Mouse (Mus musculus) liver, postnatal 0 days (tissue): ENCODE data around the gene Pus7.
A peak's percentile ranks its signal among the peaks of the same experiment; 100 is the strongest.

Experiments used
- CTCF ChIP-seq: sonication (generic); IDR thresholded peaks from 2 replicates; pipeline ENCODE4 v1.5.1; 2016; ENCODE audit warnings: antibody characterized with exemption, low read depth
- EP300 ChIP-seq: IDR thresholded peaks from 2 replicates; pipeline ENCODE4 v1.6.1; 2016; ENCODE audit warnings: antibody characterized with exemption, low read depth, mild to moderate bottlenecking

DNA sequence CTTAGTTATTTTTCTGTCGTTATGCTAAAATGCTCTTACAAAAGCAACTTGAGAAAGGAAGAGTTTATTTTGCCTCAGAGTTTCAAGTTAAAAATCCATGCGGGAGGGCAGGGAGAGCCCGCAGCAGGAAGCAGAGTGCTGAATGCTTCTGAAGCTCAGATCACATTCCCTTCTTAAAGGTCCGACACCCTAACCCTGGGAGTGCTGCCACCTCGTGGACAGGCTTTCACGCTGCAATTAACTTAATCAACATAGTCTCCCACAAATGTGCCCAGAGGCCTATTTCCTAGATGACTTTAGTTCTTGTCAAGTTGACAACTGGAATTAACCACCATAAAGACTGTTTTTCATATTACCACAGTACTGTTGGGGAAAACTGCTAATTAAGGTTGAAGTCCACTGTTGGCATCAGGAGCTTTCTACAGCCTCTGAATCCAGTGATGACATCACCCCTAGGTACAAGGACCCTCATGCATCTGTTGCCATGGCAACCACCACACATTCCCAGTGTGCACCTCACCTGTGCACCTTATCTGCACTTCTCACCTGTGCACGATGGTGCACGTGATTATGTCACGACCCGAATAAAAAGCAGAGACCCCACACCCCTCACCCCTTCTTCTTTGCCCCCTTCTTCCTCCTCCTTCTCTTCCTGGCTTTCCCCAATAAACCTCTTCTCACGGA lies 43.0 kb upstream of the Pus7 start:
- TF ChIP-seq EP300: no peak
- TF ChIP-seq CTCF: peak; percentile 84
